Mouse (Mus musculus) heart, adult 18-20 months (tissue): ENCODE data around the gene Rnf20. TPM values are rescaled to one million over a fixed set of nuclear protein-coding genes. Genes with fewer than 3 reads are reported as not detected.

Source experiments
- DNase-seq, 2 experiments: peaks; one replicate each; pipeline ENCODE4 v3.0.0; 2021 to 2022; ENCODE audit warnings: mixed read lengths in 1 of 2
- total RNA-seq, 2 experiments: library from RNA; stranded (reverse); gene quantifications; 2 replicates each; pipeline ENCODE4 v1.2.3; 2021

The Rnf20 gene
- total RNA-seq, 2 experiments from 2014 or later: 35.8 to 36.0 TPM

DNA sequence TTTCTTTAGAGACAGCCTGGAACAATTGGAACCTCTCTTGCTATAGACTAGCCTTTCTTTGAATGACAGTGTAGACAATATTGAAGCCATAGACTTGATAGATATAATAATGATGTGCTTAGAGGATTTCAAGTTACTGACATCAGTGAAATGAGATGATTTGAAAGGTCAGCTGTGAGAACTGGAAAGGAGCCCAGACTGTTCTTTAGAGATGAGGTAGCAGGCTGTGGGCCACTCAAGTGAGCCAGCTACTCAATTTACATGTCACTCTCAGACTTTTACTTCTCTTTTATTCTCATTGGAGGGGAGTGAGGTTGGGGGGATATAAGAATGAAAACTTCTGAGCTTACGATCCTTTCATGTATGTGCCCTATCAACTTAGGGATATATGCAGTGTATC is 27.6 kb downstream of the Rnf20 start:
- DNase-seq: peak; percentile 7 to 8

GRCm38 (mm10) chr4:49661664-49662063 is 29.9 kb downstream of the Rnf20 start:
- no peak for DNase-seq

GRCm38 (mm10) chr4:49662231-49662630 is 30.4 kb downstream of the Rnf20 start:
- DNase-seq: no peak

GRCm38 (mm10) chr4:49664850-49665249 is 33.0 kb downstream of the Rnf20 start:
- no peak for DNase-seq

- DNase-seq: no peak
These were observed 44.3 kb downstream of the Rnf20 start for GRCm38 (mm10) chr4:49676071-49676470.

GRCm38 (mm10) chr4:49676790-49677189 is 45.0 kb downstream of the Rnf20 start:
- DNase-seq: no peak

- DNase-seq: peak in 1 of 2 experiments; percentile 6
These were observed 48.5 kb downstream of the Rnf20 start for GRCm38 (mm10) chr4:49680171-49680875.

DNA sequence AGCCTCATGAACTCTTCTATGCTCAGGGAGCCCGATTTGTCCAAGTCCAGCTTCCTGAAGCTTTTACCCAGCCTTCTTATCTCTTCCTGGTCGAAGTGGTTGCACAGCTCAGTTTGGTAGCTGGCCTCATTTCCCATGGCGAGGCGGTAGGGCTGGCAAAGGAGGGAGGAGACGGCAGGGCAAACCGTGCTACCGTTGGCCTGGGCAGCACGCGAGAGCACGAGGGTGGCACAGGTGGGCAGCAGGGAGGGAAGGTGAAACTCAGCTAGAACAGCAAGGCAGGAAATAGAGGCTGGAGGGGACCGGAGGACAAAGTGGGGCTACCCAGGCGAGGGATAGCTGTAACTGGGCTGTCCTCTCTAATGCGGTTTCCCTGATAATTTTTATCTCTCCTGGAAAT is 50.0 kb downstream of the Rnf20 start, which contains the start of gene Ppp3r2:
Gene Ppp3r2, minus strand, starts transcription at position 213 of the 400 bp plus-strand sequence.
- no peak for DNase-seq

DNA sequence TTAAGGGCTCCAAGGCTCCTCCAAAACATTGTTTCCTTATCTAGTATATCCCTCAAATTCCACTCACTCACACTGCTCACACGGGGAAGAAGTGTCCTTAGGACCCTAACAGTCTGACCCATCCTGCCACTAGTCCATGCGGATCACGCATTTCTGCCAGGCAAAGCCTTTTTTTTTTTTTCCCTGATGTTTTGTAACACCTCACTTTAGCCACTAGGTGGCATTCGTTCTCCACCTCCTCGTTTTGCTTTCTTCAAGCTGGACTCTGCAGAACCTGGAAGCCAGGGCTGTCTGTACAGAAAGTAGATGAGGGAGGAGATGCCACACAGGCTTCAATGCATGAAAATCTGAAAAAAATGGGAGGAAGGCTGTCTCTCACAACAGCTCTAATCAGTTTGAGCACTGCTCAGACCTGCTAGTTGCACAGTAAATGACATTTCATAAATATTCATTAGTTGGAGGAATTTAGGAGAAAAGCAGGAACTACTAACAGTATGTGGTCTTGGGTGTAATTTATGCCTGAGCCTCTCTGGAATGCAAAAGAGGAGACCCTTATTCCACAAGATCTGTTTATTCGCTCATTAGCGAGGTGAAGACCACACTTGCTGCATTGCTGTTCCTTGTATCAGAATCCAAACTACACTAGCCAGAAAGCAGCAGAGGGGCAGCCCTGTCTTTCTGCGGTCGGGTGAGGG is 56.9 kb downstream of the Rnf20 start:
- peak; percentile 21 to 65 for DNase-seq

DNA sequence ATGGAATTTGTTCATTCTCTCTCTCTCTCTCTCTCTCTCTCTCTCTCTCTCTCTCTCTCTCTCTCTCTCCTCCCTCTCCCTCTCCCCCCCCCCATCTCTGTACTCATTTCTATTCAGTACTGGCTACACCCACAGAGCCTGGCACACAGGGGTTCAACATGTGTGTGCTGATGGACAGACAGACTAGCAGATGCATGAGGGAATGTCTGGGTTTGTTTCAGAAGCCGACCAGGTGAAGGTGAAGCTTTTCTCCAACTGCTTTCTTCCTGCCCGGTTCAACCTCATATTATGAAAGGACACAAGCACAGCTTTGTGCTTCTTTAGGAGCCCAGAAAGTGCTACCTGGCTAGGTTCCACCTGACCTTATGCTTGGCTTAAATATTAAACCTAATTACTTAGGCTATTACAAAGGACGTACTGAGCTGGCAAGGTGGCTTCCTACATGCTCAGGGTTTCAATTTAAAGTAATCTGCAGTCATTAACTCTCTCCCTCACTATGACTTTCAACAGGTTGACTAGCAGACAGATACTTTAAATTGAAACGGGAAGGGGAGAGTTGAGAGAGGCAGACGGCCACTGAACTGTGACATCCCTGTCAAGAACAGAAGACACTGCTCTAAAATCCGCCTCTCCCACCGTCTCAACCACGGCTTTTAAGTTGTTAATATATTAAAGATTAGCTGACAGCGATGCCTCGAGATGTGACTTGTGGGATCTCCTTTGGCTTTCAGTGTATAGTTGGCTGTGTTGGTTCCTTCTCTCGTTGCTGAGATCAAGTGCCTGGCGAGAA is 59.8 kb downstream of the Rnf20 start:
- no peak for DNase-seq

Other genes starting within 250 kb of the Rnf20 start
- not detected for gene Acnat2, start 223.9 kb upstream of the Rnf20 start, total RNA-seq
- gene Acnat1, start 158.1 kb upstream of the Rnf20 start, total RNA-seq: not detected
- gene Baat, start 125.4 kb upstream of the Rnf20 start, total RNA-seq: not detected
- 10 to 100 TPM; 51.0 to 53.6 TPM for gene Mrpl50, start 110.9 kb upstream of the Rnf20 start, total RNA-seq
- 1 to 10 TPM; 6.1 to 7.2 TPM for gene Zfp189, start 110.8 kb upstream of the Rnf20 start, total RNA-seq
- 10 to 100 TPM in 1 of 2 experiments, 1 to 10 TPM in 1; 9.2 to 11.7 TPM for gene Aldob, start 82.5 kb upstream of the Rnf20 start, total RNA-seq
- gene Tmem246, start 34.1 kb upstream of the Rnf20 start, total RNA-seq: 10 to 100 TPM; 48.3 to 56.5 TPM
- not detected for gene Ppp3r2, start 50.0 kb downstream of the Rnf20 start, total RNA-seq
- gene Grin3a, start 213.7 kb downstream of the Rnf20 start, total RNA-seq: under 1 TPM; 0.08 to 0.12 TPM